Mouse (Mus musculus): ENCODE results near the gene Jmjd6. TPM values are rescaled to one million over a fixed set of nuclear protein-coding genes. Genes with fewer than 3 reads are reported as not detected.
A peak's percentile ranks its signal among the peaks of the same experiment; 100 is the strongest.
"Not testable (repeated sequence)": the region's sequence is repeated elsewhere in the genome, so short reads cannot be mapped to it uniquely, and the experiment has no call there.

Jmjd6 gene
- total RNA-seq, 2 experiments from 2014 or later: 20.4 to 20.5 TPM

GRCm38 (mm10) chr11:116852291-116852890 lies 9.1 kb upstream of the Jmjd6 start, which contains the start of gene Mfsd11:
Gene Mfsd11, plus strand, starts transcription at chr11:116852440.
- intact Hi-C loops (cut with DNase I): no loop called here
- DNase-seq: peak; percentile 68 to 70

DNA sequence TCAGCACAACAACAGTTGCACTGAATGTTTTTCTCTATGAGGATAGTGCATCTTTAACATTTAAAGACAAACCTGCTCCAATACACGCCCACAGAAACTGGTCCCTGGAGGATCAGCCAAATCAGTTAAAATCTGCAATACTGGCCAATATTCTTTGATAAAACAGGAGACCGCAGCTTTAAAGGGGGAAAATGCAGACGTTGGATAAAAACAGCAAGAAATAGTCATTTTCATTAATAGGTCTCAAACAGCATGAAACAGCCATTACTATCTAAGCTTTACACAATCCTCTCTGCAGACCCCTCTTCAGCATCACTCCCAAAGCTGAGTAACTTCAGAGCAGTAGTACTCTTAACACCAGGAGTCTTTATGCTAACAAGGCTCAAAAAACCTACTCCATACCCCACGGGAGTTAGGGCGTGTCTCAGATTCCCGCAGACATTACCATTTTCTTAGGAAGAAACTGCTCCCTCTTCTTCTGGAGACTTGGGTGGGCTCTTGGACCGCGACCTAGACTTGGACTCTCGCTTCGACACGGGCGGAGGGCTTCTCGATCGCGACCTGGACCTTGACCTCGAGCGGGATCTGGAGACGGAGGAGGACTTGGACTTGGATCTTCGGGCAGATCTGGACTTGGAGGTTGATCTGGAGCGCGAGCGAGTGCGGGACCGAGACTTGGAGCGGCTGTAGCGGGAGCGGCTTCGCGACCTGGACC lies 8.5 kb upstream of the Jmjd6 start:
- no peak for DNase-seq
- intact Hi-C loops (cut with DNase I): no loop called here

DNA sequence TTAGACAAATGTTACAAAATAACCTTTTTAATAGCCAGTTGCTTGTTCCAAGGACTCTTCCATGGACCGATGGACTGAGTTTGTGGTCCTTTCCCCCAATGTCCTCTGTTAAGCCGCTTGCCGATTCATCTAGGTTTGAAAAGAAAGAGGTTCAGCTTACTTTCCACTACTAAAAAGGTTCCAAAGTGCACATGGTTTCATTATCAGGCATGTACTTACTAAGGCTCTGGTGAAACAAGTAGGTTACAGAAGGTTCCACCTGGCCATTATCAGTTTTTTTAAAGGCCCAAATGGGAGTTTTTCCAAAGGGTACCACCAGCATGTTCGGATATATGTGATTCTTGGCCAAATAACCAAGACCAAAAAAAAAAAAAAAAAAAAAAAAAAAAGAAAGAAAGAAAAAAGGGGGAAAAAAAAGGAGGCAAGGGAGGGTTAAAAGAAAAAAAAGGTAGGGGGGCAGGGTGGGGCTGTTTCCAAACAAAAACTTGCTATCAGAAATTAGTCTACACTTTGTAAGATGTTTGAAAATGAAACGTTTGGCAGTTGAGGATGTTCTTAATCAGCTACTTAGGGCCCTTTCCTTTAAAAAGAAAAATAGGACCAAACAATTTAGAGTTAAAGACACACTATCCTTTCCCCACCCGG lies 7.7 kb upstream of the Jmjd6 start:
- no peak for DNase-seq
- intact Hi-C loops (cut with DNase I): no loop called here

DNA sequence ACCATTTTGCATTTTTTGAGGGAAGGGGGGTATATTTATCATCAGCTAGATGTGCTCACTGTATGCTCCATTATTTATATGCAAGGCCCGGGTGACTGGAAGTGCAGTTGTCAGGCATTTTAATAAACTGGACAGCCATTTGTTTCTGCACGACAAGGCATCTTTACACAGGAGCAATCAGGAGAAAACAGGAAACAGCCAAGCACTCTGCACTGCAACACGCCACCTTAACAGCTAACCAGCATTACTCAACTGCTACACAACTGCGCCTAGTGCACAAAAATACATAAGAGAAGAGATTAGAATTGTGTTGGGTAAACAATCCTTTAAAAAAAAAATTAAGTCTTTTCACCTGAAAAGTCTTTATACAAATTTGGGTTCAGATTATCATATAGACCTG lies 6.8 kb upstream of the Jmjd6 start:
- intact Hi-C loops (cut with DNase I): no loop called here
- no peak for DNase-seq

DNA sequence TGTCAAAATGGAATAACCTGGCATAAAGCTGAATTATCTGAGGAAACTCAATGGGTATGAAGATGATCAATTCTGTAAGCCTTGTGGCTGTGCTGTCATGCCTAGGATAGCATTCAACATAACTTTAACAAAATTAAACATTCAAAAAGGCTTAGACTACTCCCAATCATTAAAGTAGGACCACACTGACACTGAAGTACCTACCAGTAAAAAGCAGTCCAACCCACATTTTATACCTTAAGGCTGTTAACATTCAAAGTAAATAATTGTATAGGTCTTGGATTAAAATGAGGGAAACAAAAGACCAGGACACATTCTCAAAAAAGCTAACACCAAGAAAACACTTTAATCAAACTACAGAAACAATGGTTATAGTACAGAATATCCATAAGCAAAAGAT lies 6.3 kb upstream of the Jmjd6 start:
- intact Hi-C loops (cut with DNase I): no loop called here
- DNase-seq: no peak

- DNase-seq; intact Hi-C loops (cut with DNase I): not testable (repeated sequence)
Measured at GRCm38 (mm10) chr11:116848877-116849178, 5.6 kb upstream of the Jmjd6 start.

DNA sequence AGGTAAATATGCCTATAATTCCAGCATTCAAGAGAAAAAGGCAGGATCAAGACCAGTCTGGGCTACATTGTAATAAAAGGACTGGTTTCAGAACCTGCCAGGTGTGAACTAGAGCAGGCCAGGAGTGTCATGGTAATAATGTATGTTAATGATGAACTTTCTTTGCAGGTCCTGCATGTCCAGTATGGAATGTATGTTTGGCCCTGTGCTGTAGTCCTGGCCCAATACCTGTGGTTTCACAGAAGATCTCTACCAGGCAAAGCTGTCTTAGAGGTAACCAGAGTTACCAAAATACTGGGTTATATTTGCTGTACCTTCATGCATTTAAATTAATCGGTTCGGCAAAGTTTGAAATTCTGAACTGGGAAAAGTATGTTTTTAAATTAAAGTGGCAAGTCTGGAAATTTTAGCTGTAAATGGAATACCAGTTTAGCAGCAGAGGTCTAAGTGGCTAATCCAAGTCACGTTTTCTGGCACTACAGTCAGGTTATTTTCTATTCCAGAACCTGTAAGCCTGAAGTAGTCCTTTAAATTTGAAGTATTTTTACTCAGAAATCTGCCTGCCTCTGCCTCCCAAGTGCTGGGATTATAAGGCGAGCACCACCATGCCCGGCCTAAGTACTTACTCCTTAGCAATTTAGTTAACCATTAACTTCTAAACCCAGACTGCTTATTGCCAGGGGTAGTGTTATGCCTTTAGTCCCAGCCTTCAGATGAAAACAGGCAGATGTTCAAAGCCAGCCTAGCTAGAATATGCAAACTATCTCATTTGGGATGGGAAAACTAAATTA lies 5.0 kb upstream of the Jmjd6 start:
- no peak for DNase-seq
- intact Hi-C loops (cut with DNase I): no loop called here

DNA sequence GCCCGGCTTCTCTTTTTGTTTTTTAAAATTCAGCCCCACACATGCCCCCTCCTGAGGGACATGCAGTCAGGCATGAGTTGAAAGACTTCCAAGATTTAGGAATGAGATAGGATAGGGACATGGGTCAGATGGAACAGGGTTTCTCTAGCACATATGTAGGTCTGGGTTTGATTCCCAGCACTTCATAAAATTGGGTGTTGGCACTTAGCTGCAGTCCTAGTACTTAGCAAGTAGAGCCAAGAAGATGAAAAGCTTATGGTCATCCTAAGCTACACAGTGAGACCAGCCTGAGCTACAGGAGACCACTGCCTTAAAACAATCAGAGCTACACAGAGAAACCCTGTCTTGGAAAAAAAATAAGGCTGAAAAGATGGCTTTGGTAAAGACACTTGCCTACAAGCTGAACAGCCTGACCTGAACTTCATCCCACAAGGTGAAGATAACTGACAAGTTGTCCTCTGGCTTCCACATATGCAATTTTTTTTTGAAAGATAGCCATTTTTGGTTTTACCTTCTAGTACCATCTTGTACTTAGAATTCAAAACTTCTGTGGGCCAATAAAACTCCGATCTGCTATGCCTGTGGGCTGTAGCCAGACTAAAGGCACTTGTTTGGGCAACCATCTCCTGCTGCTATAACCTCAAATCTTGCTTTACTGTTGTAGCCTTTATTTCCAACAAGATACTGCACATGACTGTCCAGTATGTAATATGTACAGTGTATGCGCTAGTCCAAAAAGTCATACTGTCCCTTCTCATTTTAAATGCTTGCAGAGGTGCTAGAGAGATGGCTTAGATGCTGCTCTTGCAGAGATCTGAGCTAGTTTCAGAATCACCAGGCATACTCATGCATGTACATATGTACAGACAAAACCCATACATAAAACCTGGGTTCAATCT lies 4.2 kb upstream of the Jmjd6 start:
- intact Hi-C loops (cut with DNase I): no loop called here
- no peak for DNase-seq

DNA sequence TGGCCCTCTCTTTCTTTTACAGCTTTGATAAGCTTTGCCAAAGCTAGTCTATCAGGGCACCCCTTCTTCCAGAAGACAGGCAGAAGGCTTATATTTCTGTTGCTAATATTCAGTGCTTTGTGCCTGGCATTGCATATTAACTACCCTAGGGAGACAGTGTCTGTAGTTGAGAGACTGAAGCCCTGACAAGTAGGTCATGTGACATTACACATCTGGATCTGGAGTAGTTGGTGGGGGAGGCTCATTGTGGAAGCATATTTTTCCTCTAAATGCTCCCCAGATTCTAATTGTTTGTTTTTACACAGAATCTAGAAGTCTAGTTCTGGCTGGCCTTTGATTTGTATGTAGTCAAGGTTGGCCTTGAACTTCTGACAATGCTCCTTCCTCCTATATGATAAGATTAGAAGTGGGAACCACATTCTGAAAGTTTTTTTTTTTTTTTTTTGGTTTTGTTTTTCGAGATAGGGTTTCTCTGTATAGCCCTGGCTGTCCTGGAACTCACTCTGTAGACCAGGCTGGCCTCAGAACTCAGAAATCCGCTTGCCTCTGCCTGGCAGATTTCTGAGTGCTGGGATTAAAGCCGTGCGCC lies 3.4 kb upstream of the Jmjd6 start:
- intact Hi-C loops (cut with DNase I): no loop called here
- no peak for DNase-seq

DNA sequence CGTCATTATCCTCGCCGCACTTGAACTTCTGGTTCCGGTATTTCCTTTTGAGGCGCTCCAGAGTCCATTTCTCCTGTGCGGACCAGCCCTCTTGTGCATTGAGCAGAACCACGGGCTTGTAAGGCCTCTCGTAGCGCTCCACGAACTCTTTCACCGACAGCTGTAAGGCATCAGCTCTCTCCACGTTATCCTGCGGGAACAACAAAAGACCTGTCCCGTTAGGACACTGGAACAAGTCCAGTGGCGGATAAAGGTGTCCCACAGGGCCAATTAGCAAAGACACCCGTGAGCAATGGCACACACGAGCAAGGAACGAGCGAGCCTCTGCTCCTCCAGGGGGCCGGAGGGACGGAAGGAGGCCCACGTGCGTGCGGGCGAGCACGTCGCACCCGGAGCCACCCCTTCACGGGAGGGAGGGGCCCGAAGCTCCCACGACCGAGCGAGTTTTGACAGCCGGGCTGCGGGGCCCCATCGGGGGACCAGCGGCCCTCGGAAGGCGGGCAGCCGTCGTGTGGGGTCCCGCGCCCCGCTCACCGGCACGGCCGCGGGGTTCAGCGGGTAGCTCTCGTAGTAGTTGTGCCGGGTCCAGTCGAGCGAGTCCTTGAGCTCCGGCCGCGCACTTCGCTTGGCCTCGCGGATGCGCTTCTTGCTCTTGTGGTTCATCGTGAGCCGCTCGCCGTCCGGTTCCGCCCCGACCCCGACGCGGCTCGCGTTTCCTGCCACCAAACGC lies 553 bp downstream of the Jmjd6 start:
- DNase-seq: peak; percentile 48 to 55
- intact Hi-C loops (cut with DNase I): no loop called here

- DNase-seq: no peak
- intact Hi-C loops (cut with DNase I): no loop called here
Measured at GRCm38 (mm10) chr11:116840748-116841147, 2.5 kb downstream of the Jmjd6 start.

DNA sequence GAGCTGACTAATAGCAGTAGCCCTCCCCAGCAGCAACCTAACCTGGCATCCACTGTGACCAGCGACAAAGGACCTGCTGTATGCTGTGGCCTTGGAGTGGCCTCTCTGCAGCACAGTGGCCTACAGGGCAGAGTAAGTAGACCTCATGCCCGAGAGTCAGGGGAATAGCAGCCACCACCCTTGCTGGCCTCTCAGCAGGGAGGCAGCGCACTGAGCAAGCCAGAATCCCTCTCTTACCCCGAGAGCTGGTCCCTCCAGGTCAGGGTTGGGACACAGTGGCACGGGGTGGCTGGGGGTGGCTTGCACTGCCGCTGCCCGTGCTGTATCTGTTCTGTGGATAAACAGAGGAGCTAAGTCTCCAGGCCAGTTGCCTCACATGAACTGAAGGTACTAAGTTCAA lies 3.6 kb downstream of the Jmjd6 start:
- DNase-seq: no peak
- intact Hi-C loops (cut with DNase I): no loop called here

GRCm38 (mm10) chr11:116838936-116839335 lies 4.3 kb downstream of the Jmjd6 start:
- intact Hi-C loops (cut with DNase I): no loop called here
- no peak for DNase-seq

DNA sequence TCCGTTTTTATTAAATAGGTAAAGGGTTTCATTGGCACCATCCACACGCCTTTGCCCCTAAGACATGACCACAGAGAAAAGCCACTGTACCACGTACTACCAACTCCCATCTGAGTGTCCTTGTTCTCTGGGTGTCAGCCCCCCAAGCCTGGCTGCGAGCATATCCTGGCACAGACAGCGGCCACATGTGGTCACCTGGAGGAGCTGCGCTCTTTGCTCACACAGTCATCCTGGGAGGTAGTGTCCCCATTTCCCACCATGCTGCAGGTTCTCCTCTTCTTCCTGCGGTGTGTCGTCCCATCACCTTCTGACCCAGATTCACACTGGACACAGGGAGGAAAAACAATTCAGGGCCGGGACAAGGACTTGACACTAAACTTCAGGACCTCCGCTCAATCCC lies 5.8 kb downstream of the Jmjd6 start:
- no peak for DNase-seq
- intact Hi-C loops (cut with DNase I): no loop called here

DNA sequence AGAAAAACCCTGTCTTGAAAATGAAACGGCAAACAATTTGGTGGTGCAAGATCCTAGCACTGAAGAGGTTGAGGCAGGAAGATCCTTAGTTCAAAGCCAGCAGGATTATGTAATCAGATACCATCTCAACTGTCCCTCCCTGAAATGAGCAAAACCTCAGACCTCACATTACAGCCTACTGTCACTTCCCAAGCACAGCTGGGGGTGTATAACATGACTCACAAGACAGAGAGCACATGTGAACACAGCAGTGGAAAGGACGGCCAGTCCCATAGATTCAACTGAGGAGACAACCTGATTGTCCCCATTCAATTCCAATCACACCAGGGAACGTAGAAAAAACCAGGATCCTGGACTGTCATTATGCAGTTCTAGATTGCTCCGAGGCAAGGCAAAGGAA lies 7.0 kb downstream of the Jmjd6 start:
- no peak for DNase-seq
- intact Hi-C loops (cut with DNase I): no loop called here

DNA sequence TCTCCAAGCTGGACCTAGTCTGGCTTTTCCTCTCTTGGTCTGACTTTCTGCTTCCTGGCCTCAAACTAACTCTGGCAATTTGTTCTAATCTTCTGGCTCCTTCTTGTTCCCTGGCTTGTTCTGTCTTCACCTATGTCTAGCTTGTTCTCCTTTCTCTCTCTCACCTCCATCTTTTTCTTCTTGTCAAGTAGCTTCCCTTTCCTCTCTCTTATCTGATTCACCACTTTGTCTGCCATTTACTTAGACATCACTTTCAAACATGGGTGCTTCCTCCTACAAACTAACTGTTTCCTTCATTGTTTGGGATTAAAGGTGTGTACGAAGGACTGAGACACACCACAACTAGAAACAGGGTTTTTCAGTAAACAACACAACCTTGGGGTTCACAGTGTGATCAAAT lies 8.3 kb downstream of the Jmjd6 start:
- no peak for DNase-seq
- intact Hi-C loops (cut with DNase I): no loop called here

- intact Hi-C loops (cut with DNase I): no loop called here
- peak in 1 of 2 experiments; percentile 1 for DNase-seq
Measured at GRCm38 (mm10) chr11:116832172-116832685, 11.0 kb downstream of the Jmjd6 start.

DNA sequence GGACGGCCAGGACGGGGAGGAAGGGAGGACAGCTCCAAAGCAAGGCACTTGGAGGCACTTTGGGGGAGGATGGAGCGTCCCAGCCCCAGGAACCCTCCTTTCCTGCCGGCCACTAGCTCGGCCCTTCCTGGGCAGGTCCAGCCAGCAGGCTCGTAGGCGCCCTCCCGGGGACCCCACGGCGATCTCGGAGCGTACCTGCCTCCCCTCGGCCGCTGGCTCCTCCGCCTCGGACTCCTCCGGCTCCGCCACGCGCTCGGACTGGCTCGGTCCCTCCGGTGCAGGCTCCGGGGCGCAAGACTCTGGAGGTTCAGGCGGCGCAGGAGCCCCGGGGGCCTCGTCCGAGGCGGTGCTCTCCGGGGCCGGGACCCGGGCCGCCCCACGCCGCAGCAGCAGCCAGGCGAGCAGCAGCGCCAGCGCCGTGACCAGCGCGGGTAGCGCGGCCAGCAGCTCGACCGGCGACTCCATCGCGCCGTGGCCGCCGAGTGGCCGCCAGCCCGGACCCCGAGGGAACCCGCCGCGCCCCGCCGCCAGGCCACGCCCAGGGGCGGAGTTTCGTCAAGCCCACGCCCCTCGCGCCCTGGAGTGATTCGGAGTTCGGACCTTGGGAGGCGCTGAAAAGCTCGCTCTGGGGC lies 15.6 kb downstream of the Jmjd6 start, which contains the start of gene Mxra7:
TSS of gene Mxra7 (minus strand) at position 513 of the 632 bp plus-strand sequence.
- intact Hi-C loops (cut with DNase I): no loop called here
- DNase-seq: peak; percentile 87 to 88
